Mouse (Mus musculus): Measurements from ENCODE around the gene Prr12. TPM values are rescaled to one million over a fixed set of nuclear protein-coding genes. Genes with fewer than 3 reads are reported as not detected.

The Prr12 gene
- polyA plus RNA-seq, 1 experiment from 2014 or later = 3.4 TPM

DNA sequence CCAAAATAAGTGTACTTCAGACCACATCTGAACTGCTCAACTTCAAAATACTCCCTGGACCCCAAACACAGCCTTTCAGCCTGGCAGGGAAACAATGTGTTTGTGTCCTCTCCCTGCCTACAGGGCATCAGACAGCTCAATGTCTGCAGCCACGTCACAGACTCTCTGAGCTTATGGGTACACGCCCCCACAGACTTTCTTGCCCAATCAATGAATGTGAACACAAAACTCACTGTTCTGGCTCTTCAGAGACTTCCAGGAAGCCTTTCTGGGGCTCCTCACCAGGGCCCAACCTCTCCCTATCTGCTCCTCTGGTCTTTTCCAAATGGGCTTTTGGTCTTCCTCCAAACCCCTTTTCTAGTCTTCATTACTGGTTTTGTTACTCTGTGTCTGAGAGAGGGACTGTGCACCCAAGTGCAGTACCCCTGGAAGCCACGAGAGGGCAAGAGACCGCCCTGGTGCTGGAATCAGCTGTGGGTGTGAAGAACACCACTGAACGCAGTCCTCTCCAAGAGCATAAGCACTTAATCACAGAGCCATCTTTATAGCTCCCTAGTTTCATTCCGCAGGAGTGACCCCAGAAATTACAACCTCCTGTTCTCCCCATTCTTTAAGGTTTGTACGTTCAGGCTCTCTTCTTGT is 14.8 kb downstream of the Prr12 start:
- peak; percentile 75 for DNase-seq (ENCODE audit: low spot score)
- no peak overlapping the region for H3K4me2 ChIP-seq (replicated peaks; ENCODE audit: low read depth)
- no peak overlapping the region for H3K9ac ChIP-seq (ENCODE audit: low read length)
- no peaks in the 10 kb centered on the region for H3K27me3 ChIP-seq (ENCODE audit: control insufficient read depth, insufficient read depth, low read length)
- no peaks in the 10 kb centered on the region for H3K4me1 ChIP-seq (replicated peaks; ENCODE audit: control insufficient read depth, insufficient read depth)
- WGBS = 67% methylated on average over 7 of the region's 7 CpGs
- peaks cover 55% of the 10 kb centered on the region for H3K36me3 ChIP-seq (ENCODE audit: control insufficient read depth, insufficient read depth, low read length)
- H3K9me3 ChIP-seq (ENCODE audit: control insufficient read depth, low read length) = no peaks in the 10 kb centered on the region
- no peak overlapping the region for H3K4me3 ChIP-seq (ENCODE audit: low read depth, low read length)
- TF ChIP-seq CTCF (IDR thresholded peaks at IDR 0.05; ENCODE audit: low read depth) (peak; percentile 84), EP300 (optimal IDR thresholded peaks at IDR 0.05) (no peak)
- H3K27ac ChIP-seq (replicated peaks) = peak overlapping the region; percentile 46
- peak; percentile 73 for ATAC-seq (ENCODE audit: low FRiP score, low TSS enrichment)

DNA sequence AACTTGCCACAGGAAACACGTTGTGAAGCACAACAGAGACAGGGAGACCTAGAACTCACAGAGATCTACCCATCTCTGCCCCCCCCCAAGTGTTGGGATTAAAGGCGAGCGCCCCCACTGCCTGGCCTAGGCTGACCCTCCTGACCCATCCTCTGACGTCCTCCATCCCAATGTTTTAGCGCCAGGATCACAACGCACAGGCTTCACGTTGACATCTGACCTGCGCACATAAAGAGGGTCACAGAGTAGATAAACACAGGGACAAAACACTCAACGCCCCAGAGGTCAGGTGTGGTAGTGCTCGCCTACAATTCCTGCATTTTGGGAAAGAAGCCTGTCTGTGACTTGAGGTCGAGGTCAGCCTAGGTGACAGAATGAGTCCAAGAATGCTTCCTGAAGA is 16.0 kb downstream of the Prr12 start:
- Histone ChIP-seq H3K9ac (ENCODE audit: low read length) (no peak overlapping the region), H3K27ac (replicated peaks) (no peak overlapping the region; the same call in 1 of the 2 replicates), H3K27me3 (ENCODE audit: control insufficient read depth, insufficient read depth, low read length) (no peaks in the 10 kb centered on the region), H3K4me3 (ENCODE audit: low read depth, low read length) (no peak overlapping the region), H3K9me3 (ENCODE audit: control insufficient read depth, low read length) (no peaks in the 10 kb centered on the region), H3K4me1 (replicated peaks; ENCODE audit: control insufficient read depth, insufficient read depth) (no peaks in the 10 kb centered on the region), H3K36me3 (ENCODE audit: control insufficient read depth, insufficient read depth, low read length) (peaks cover 51% of the 10 kb centered on the region), H3K4me2 (replicated peaks; ENCODE audit: low read depth) (no peak overlapping the region)
- no peak for ATAC-seq (ENCODE audit: low FRiP score, low TSS enrichment)
- 75% methylated on average over 11 of the region's 11 CpGs for WGBS
- peak; percentile 12 for DNase-seq (ENCODE audit: low spot score)
- no peak for TF ChIP-seq EP300 (optimal IDR thresholded peaks at IDR 0.05)
- no peak for TF ChIP-seq CTCF (IDR thresholded peaks at IDR 0.05; ENCODE audit: low read depth)

- 76% methylated on average over 3 of the region's 3 CpGs for WGBS
- TF ChIP-seq CTCF (IDR thresholded peaks at IDR 0.05; ENCODE audit: low read depth) (no peak), EP300 (optimal IDR thresholded peaks at IDR 0.05) (no peak)
- Histone ChIP-seq H3K4me1 (replicated peaks; ENCODE audit: control insufficient read depth, insufficient read depth) (no peaks in the 10 kb centered on the region), H3K4me3 (ENCODE audit: low read depth, low read length) (no peak overlapping the region), H3K9me3 (ENCODE audit: control insufficient read depth, low read length) (no peaks in the 10 kb centered on the region), H3K4me2 (replicated peaks; ENCODE audit: low read depth) (no peak overlapping the region), H3K27ac (replicated peaks) (no peak overlapping the region), H3K27me3 (ENCODE audit: control insufficient read depth, insufficient read depth, low read length) (no peaks in the 10 kb centered on the region), H3K9ac (ENCODE audit: low read length) (no peak overlapping the region), H3K36me3 (ENCODE audit: control insufficient read depth, insufficient read depth, low read length) (peaks cover 52% of the 10 kb centered on the region)
- no peak for DNase-seq (ENCODE audit: low spot score)
- no peak for ATAC-seq (ENCODE audit: low FRiP score, low TSS enrichment)
These were observed 17.1 kb downstream of the Prr12 start for GRCm38 (mm10) chr7:45035631-45036030.

DNA sequence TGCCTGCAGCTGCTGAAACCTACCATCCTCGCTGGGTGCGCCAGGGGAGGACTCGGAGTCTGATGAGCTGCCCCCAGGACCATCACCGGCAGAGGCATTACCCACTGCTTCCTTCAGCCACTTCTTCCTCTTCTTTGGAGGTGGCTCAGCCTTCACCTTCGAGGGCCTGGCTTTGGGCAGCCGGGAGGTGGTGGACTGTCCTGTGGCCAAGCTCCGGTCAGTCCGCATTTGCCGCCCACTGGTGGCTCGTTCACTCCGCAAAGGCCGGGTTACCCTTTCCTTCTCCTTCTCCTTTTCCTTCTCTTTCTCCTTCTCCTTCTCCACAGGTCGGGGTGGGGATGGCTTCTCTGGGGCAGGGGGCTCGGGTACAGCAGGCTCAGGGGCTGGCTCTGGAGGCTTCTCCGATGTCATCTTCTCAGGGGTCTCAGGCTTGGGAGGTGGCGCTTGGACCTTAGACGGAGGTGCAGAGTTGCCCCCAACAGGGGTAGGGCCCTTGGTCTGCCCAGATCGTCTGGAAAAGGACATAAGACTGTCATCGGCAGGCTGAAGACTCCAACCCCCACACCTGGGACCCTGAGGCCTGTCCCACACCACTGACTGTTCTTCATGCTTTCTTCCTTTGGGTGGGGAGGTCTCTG is 18.8 kb downstream of the Prr12 start:
- 90% methylated on average over 19 of the region's 19 CpGs for WGBS
- ATAC-seq (ENCODE audit: low FRiP score, low TSS enrichment) = no peak

DNA sequence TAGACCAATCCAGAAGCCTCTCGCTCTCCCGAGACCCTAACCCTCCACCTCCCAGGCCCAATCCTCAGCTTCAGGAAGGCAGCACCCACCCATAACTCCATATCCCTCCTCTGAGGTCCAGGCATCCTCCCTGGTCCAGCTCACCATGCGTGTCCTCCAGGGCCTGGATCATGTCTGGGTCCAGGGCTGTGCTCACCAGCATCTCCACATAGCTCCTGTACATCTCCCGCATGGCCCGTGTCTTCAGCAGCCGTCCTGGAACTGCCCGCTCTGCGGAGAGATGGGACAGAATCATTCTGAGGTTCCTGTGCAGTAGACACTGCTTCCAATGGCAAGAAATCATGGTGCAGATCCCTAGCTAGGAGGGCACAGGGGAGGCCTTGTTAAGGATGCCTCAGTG is 21.8 kb downstream of the Prr12 start:
- Histone ChIP-seq H3K4me1 (replicated peaks; ENCODE audit: control insufficient read depth, insufficient read depth) (no peaks in the 10 kb centered on the region), H3K27me3 (ENCODE audit: control insufficient read depth, insufficient read depth, low read length) (no peaks in the 10 kb centered on the region), H3K4me3 (ENCODE audit: low read depth, low read length) (no peak overlapping the region), H3K9ac (ENCODE audit: low read length) (no peak overlapping the region), H3K36me3 (ENCODE audit: control insufficient read depth, insufficient read depth, low read length) (peaks cover 61% of the 10 kb centered on the region), H3K9me3 (ENCODE audit: control insufficient read depth, low read length) (no peaks in the 10 kb centered on the region), H3K27ac (replicated peaks) (no peak overlapping the region), H3K4me2 (replicated peaks; ENCODE audit: low read depth) (no peak overlapping the region)
- TF ChIP-seq EP300 (optimal IDR thresholded peaks at IDR 0.05) = no peak
- no peak for TF ChIP-seq CTCF (IDR thresholded peaks at IDR 0.05; ENCODE audit: low read depth)
- 95% methylated on average over 8 of the region's 8 CpGs for WGBS
- ATAC-seq (ENCODE audit: low FRiP score, low TSS enrichment) = no peak
- DNase-seq (ENCODE audit: low spot score) = no peak

More for the DNA sequence above, 18.8 kb downstream of the Prr12 start:
- no peak overlapping the region for H3K9ac ChIP-seq (ENCODE audit: low read length)
- H3K27me3 ChIP-seq (ENCODE audit: control insufficient read depth, insufficient read depth, low read length) = no peaks in the 10 kb centered on the region
- H3K4me2 ChIP-seq (replicated peaks; ENCODE audit: low read depth) = no peak overlapping the region
- no peaks in the 10 kb centered on the region for H3K4me1 ChIP-seq (replicated peaks; ENCODE audit: control insufficient read depth, insufficient read depth)
- TF ChIP-seq CTCF (IDR thresholded peaks at IDR 0.05; ENCODE audit: low read depth) = no peak
- TF ChIP-seq EP300 (optimal IDR thresholded peaks at IDR 0.05) = no peak
- no peaks in the 10 kb centered on the region for H3K9me3 ChIP-seq (ENCODE audit: control insufficient read depth, low read length)
- no peak for DNase-seq (ENCODE audit: low spot score)
- peaks cover 59% of the 10 kb centered on the region for H3K36me3 ChIP-seq (ENCODE audit: control insufficient read depth, insufficient read depth, low read length)
- no peak overlapping the region for H3K4me3 ChIP-seq (ENCODE audit: low read depth, low read length)
- no peak overlapping the region for H3K27ac ChIP-seq (replicated peaks)

DNA sequence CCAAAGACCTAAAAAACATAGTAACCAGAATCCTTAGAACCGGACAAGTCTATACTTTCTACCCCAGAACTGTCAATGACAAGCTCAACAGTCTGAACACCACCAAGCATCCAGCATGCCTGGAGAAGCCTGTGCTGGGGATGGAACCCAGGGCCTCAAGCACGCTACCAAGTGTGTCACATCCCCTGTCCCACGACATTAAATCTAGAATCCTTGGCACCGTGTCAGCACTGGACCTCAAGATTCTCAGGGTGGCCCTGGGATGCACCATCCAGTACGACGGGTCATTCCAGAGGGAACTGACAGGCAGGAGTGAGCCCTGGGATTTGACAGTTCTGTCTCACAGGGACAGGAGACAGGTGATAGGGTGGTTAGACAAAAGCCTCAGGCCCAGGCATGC is 22.7 kb downstream of the Prr12 start:
- Histone ChIP-seq H3K36me3 (ENCODE audit: control insufficient read depth, insufficient read depth, low read length) (peaks cover 54% of the 10 kb centered on the region), H3K27me3 (ENCODE audit: control insufficient read depth, insufficient read depth, low read length) (no peaks in the 10 kb centered on the region), H3K27ac (replicated peaks) (no peak overlapping the region), H3K4me2 (replicated peaks; ENCODE audit: low read depth) (no peak overlapping the region), H3K9me3 (ENCODE audit: control insufficient read depth, low read length) (no peaks in the 10 kb centered on the region), H3K9ac (ENCODE audit: low read length) (no peak overlapping the region), H3K4me1 (replicated peaks; ENCODE audit: control insufficient read depth, insufficient read depth) (no peaks in the 10 kb centered on the region), H3K4me3 (ENCODE audit: low read depth, low read length) (no peak overlapping the region)
- ATAC-seq (ENCODE audit: low FRiP score, low TSS enrichment) (no peak), DNase-seq (ENCODE audit: low spot score) (peak; percentile 12)
- 86% methylated on average over 6 of the region's 6 CpGs for whole genome bisulfite sequencing
- TF ChIP-seq CTCF (IDR thresholded peaks at IDR 0.05; ENCODE audit: low read depth) (no peak), EP300 (optimal IDR thresholded peaks at IDR 0.05) (no peak)

Measured in stomach, postnatal 0 days (tissue).